Mouse (Mus musculus): Measurements from ENCODE around the gene Arhgef5. TPM values are rescaled to one million over a fixed set of nuclear protein-coding genes. Genes with fewer than 3 reads are reported as not detected.
"Not testable (repeated sequence)": the region's sequence is repeated elsewhere in the genome, so short reads cannot be mapped to it uniquely, and the experiment has no call there.

Gene Arhgef5
- polyA plus RNA-seq (2012; rRNA removed): 19.6 and 47.1 TPM in 2 replicates

DNA sequence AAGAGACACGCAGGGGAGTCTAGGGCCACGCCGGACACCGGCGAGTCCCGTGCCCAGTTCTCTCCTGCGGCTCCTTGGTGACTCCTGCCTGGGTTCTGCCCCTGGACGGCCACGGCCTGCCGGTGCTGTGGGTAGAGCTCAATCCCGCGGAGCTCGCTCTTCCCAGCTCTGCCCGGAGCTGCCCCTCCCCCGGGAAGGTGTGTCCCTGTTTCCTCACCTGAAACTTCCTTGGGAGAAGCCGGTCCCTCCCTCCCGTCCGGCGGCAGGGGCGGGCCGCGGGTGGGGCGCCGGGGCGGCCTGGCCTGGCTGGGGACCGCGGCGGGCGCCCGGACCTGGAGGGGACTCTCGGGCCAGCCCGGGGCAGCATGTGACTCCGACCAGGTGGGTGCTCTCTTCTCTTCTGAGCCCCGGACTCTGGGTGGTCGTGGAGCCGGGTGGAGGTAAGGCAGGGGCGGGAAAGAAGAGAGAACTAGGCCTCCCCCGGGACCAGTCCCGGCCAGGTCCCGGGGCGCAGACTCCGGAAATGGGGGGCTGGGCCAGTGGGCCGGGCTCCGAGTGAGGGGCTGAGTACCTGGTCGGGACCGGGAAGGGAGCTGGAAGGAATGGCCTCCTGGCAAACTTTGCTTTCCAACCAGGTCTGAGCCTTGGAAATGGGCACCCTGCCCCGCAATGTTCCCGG is at the start of gene Arhgef5:
Gene Arhgef5 (plus strand): TSS at position 220 of the 679 bp plus-strand sequence.
- TF ChIP-seq CTCF (IDR thresholded peaks at IDR 0.05; ENCODE audit: extremely low read depth, insufficient read length, insufficient replicate concordance, low read depth, low read length) (no peak), POLR2A (IDR thresholded peaks at IDR 0.05; ENCODE audit: low read depth, low read length) (peak; percentile 83)
- Histone ChIP-seq H3K27ac (ENCODE audit: insufficient read depth, low read depth, low read length) (peak within 1 kb of the TSS; percentile 81), H3K4me3 (ENCODE audit: low read depth, low read length) (peak within 1 kb of the TSS; percentile 85), H3K4me1 (ENCODE audit: control insufficient read depth, insufficient read depth, insufficient read length, low read length) (peaks cover 6% of the 10 kb centered on the region; the same call in 1 of the 2 replicates), H3K27me3 (ENCODE audit: control insufficient read depth, insufficient read depth, low read length) (no peaks in the 10 kb centered on the region), H3K36me3 (ENCODE audit: control insufficient read depth, insufficient read depth, low read length) (no peaks in the 10 kb centered on the region)
- WGBS: 1% methylated on average over 48 of the region's 48 CpGs

DNA sequence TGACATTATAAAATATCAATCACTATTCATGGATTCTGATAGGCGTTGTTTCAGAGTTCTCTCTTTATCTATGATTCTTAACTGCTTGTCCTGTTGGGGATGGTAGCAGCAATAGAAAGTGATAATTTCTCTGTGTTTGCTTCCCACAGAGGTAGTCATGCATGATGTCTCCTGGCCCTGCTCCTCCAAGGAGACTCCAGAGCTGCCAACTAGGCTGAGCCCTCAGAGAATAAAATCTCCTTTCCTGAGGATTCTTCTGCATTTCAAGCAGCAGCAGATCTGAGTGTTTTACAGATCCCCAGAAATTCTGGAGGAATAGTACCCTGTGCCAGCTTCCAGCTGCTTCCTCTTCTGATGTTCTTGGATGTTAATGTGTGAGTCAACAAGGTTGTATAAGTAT is 34.1 kb upstream of the Arhgef5 start, which contains the start of gene Olfr47:
Gene Olfr47 (plus strand): TSS at position 275 of the 400 bp plus-strand sequence.
- H3K4me1 ChIP-seq (ENCODE audit: control insufficient read depth, insufficient read depth, insufficient read length, low read length); H3K4me3 ChIP-seq (ENCODE audit: low read depth, low read length); H3K27ac ChIP-seq (ENCODE audit: insufficient read depth, low read depth, low read length); H3K27me3 ChIP-seq (ENCODE audit: control insufficient read depth, insufficient read depth, low read length); H3K36me3 ChIP-seq (ENCODE audit: control insufficient read depth, insufficient read depth, low read length): not testable (repeated sequence)
- WGBS: 63% methylated on average over 1 of the region's 1 CpGs

DNA sequence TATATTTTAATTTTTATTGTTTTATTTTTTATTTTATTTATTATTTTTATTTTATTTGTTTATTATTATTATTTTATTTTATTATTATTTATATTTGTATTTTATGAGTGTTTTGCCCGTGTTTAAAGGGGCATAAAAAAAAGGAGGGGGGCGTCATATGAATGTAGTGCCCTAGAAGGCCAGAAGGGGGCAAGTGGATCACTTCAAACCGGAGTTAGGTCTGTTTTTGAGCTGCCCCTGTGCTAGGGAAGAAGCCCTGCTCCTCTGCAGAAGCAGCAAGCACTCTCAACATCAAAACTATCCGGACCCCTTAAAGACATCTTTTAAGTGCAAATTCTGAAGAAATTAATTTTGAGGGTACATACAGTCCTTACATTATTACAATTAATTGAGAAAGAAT is 23.3 kb upstream of the Arhgef5 start:
- Histone ChIP-seq H3K27me3 (ENCODE audit: control insufficient read depth, insufficient read depth, low read length) (no peaks in the 10 kb centered on the region), H3K27ac (ENCODE audit: insufficient read depth, low read depth, low read length) (no peak overlapping the region), H3K36me3 (ENCODE audit: control insufficient read depth, insufficient read depth, low read length) (no peaks in the 10 kb centered on the region), H3K4me1 (ENCODE audit: control insufficient read depth, insufficient read depth, insufficient read length, low read length) (no peaks in the 10 kb centered on the region), H3K4me3 (ENCODE audit: low read depth, low read length) (no peak overlapping the region)
- WGBS: 10% methylated on average over 4 of the region's 4 CpGs
- TF ChIP-seq POLR2A (IDR thresholded peaks at IDR 0.05; ENCODE audit: low read depth, low read length) (no peak), CTCF (IDR thresholded peaks at IDR 0.05; ENCODE audit: extremely low read depth, insufficient read length, insufficient replicate concordance, low read depth, low read length) (peak; percentile 31; the same call in 1 of the 2 replicates)

DNA sequence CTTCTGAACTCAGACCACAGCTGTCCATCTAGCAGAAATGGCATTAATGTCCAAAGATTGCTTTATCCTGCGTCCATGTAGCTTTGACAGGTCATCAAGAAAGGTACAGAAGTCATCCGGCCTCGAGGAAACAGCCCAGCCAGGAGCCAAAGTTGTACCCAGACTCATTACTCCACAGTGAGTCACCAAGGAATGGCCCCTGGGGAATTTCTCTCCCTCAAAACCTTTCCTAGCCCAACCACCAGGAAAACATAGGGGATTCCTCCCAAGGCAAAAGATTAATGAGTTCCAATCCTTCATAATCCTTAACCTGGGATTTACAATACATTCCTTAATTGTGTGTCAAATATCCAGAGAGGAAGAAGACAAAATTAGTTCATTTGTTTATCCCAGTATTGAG is 18.0 kb upstream of the Arhgef5 start:
- no peak for TF ChIP-seq POLR2A (IDR thresholded peaks at IDR 0.05; ENCODE audit: low read depth, low read length)
- TF ChIP-seq CTCF (IDR thresholded peaks at IDR 0.05; ENCODE audit: extremely low read depth, insufficient read length, insufficient replicate concordance, low read depth, low read length): no peak
- no peak overlapping the region for H3K27ac ChIP-seq (ENCODE audit: insufficient read depth, low read depth, low read length)
- 51% methylated on average over 3 of the region's 3 CpGs for WGBS
- no peaks in the 10 kb centered on the region for H3K4me1 ChIP-seq (ENCODE audit: control insufficient read depth, insufficient read depth, insufficient read length, low read length)
- H3K27me3 ChIP-seq (ENCODE audit: control insufficient read depth, insufficient read depth, low read length): no peaks in the 10 kb centered on the region
- no peaks in the 10 kb centered on the region for H3K36me3 ChIP-seq (ENCODE audit: control insufficient read depth, insufficient read depth, low read length)
- no peak overlapping the region for H3K4me3 ChIP-seq (ENCODE audit: low read depth, low read length)

DNA sequence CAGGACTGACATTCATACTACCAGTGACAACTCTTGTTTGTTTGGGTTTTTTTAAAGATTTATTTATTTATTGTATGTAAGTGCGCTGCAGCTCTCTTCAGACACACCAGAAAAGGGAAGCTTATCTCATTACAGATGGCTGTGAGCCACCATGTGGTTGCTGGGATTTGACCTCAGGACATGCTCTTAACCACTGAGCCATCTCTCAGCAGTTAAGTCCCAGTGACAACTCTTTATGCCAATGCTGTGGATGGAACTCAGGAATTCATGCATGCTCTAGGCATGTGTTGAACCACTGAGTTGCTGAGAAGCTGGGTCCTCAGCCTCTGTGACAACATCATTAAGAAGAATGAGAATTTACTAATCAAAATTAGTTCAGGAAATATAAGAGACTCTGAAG is 12.4 kb upstream of the Arhgef5 start:
- H3K27ac ChIP-seq (ENCODE audit: insufficient read depth, low read depth, low read length): no peak overlapping the region
- no peaks in the 10 kb centered on the region for H3K36me3 ChIP-seq (ENCODE audit: control insufficient read depth, insufficient read depth, low read length)
- H3K4me3 ChIP-seq (ENCODE audit: low read depth, low read length): no peak overlapping the region
- 70% methylated on average over 1 of the region's 1 CpGs for WGBS
- TF ChIP-seq CTCF (IDR thresholded peaks at IDR 0.05; ENCODE audit: extremely low read depth, insufficient read length, insufficient replicate concordance, low read depth, low read length) (no peak), POLR2A (IDR thresholded peaks at IDR 0.05; ENCODE audit: low read depth, low read length) (no peak)
- H3K4me1 ChIP-seq (ENCODE audit: control insufficient read depth, insufficient read depth, insufficient read length, low read length): no peaks in the 10 kb centered on the region
- no peaks in the 10 kb centered on the region for H3K27me3 ChIP-seq (ENCODE audit: control insufficient read depth, insufficient read depth, low read length)

DNA sequence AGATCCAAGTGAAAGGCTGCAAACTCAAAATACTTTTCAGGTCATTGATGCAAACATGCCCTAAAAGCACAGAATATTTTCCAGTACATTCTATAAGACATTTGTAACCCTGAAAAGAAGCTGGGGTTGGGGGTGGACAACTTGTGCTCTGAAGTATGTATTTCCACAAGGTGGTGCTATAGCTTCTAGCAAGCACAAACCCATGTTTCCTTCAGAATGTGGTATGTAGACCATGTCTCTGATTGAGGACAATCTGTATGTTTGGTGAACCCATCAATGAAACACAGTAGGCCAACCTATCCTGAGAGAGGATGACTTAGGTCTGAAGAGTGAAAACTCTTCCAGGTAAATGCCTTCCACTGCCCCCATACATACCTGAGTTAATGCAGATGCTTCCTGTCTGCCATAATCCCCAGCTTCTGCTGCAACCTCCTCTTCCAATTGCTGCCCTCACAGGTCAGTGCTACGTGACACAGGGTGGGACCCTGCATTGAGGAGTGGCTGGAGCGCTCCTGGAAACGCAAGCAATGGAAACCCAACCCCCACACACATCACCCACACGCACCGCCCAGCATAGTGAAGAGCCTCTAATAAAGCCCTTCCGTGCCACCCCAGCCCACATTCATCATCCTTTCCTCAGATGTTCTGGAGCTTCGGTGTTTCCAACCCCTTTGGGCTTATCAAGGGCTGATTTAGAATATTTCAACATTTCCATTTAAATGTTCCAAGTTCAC is 11.0 kb upstream of the Arhgef5 start:
- TF ChIP-seq CTCF (IDR thresholded peaks at IDR 0.05; ENCODE audit: extremely low read depth, insufficient read length, insufficient replicate concordance, low read depth, low read length): no peak
- TF ChIP-seq POLR2A (IDR thresholded peaks at IDR 0.05; ENCODE audit: low read depth, low read length): no peak
- WGBS: 61% methylated on average over 7 of the region's 7 CpGs
- no peaks in the 10 kb centered on the region for H3K36me3 ChIP-seq (ENCODE audit: control insufficient read depth, insufficient read depth, low read length)
- no peak overlapping the region for H3K4me3 ChIP-seq (ENCODE audit: low read depth, low read length)
- H3K27me3 ChIP-seq (ENCODE audit: control insufficient read depth, insufficient read depth, low read length): no peaks in the 10 kb centered on the region
- H3K4me1 ChIP-seq (ENCODE audit: control insufficient read depth, insufficient read depth, insufficient read length, low read length): no peaks in the 10 kb centered on the region
- H3K27ac ChIP-seq (ENCODE audit: insufficient read depth, low read depth, low read length): no peak overlapping the region

DNA sequence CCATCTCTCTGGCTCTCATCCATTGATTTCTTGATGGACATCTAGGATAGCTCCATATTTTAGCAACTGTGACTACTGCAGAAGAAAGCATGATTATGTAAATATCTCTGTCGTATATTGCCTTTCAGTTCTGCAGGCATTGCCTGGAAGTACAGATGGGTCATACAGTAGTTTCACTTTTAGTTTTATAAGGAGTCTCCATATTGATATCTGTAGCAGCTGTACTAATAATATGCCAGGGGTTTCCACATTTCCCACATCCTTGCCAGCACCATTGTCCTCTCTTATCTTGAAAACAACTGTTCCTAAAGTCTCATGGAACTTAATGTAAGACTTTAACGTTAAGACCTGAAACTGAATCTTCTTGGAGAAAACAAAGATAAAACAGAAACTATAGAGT is 4.6 kb upstream of the Arhgef5 start:
- no peak overlapping the region for H3K27ac ChIP-seq (ENCODE audit: insufficient read depth, low read depth, low read length)
- no peaks in the 10 kb centered on the region for H3K27me3 ChIP-seq (ENCODE audit: control insufficient read depth, insufficient read depth, low read length)
- WGBS: 9% methylated on average over 2 of the region's 2 CpGs
- H3K36me3 ChIP-seq (ENCODE audit: control insufficient read depth, insufficient read depth, low read length): no peaks in the 10 kb centered on the region
- H3K4me1 ChIP-seq (ENCODE audit: control insufficient read depth, insufficient read depth, insufficient read length, low read length): no peaks in the 10 kb centered on the region
- H3K4me3 ChIP-seq (ENCODE audit: low read depth, low read length): no peak overlapping the region
- TF ChIP-seq CTCF (IDR thresholded peaks at IDR 0.05; ENCODE audit: extremely low read depth, insufficient read length, insufficient replicate concordance, low read depth, low read length): no peak
